Mouse (Mus musculus) liver, adult 2 months (tissue): ENCODE data around the gene Ralgapa1.

ENCODE experiments used
- CTCF ChIP-seq: fragments of 200-500 bp; IDR thresholded peaks from 2 replicates; pipeline ENCODE4 v1.5.1; 2011; ENCODE audit warnings: low read depth, low read length, control low read depth
- POLR2A ChIP-seq: fragments of 200-500 bp; IDR thresholded peaks from 2 replicates; pipeline ENCODE4 v1.6.1; 2011; ENCODE audit warnings: low read length, control low read depth; ENCODE audit not compliant: insufficient read depth; ENCODE audit errors: extremely low read depth

DNA sequence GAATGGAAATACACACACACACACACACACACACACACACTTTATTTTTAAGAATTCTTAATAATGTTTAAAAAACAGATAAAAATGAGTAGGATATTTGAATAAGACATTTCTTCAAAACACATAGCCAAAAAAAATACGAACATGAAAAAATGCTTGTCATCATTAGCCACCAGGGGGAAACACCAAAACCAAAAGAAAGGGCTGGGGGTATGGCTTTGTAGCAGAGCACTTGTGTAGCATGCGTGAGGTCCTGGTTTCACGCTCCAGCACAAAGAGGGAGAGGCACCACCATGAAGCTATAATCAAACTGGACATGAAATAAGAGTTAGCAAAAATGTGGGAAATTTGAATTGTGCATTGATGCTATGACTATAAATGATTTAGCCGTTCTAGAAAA is 19.8 kb downstream of the Ralgapa1 start:
- TF ChIP-seq CTCF (no peak), POLR2A (no peak)
